Comparison of ENCODE assay signal across 8 mouse cellular contexts in the genomic region with DNA sequence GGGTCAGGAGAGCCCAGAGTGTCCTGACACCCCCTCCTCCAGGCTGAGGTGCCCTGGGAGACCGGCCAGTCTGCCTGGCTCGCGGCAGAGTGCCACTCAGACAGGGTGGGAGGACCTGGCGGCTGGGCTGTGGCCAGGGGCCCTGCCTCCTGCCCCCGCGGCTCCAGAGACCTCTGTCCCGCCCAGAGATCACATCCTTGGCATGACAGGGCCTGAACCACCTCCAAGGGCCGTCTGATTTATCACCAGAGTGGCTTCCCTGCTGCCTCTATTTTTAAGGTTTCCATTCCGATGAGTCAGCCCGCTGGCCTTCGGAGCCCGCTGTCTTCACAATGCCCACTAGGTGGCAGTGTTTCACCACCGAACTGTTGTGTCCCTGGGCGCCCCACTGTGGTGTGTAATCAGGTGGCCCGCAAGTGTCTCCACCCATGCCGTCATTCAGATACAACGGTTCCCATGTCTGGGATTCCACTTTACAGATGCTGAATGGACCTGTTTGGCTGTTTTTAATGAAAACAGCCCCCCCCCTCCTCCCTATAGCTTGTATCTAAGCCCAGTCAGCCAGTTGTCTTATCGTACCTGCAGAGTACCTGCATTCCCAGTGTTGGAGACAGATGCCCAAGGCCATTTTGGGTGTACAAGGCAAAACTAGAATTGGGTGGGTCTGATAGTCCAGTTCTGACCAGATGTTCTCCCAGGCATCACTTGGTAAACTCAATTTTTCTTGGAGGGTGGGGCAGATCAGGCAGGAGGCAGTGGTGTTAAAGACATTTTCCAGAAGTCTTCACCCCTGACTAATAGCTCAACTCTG. TPM values are rescaled to one million over a fixed set of nuclear protein-coding genes. Genes with fewer than 3 reads are reported as not detected.
DNase-seq lines count a peak whose midpoint lies in the region; ATAC-seq lines count a peak whose summit lies in the region.

No protein-coding gene starts in this region.

- peak overlapping the region; percentile 13; the same call in 1 of the 2 replicates for H3K4me2 ChIP-seq in intestine, embryonic 14.5 days (ENCODE audit: low read length)

- peaks cover 16% of the 10 kb centered on the region; the same call in 1 of the 2 replicates for H3K4me1 ChIP-seq in intestine, embryonic 14.5 days (replicated peaks; ENCODE audit: control insufficient read depth, insufficient read depth, low read length)

- DNase-seq in adrenal gland, adult 18-20 months (ENCODE audit: low spot score in 2 of 2) = peak; percentile 86 to 91
- peak; percentile 95 for DNase-seq in embryo, embryonic 10.5 days (ENCODE audit: low spot score)
- peak; percentile 93 for DNase-seq in gastrocnemius, postnatal 25 days
- peak; percentile 92 for DNase-seq in intestine, embryonic 14.5 days (ENCODE audit: low spot score)
- peak; percentile 88 to 91 for DNase-seq in left cerebral cortex, postnatal 10 days (ENCODE audit: extremely low spot score in 1 of 2, low spot score in 2 of 2)
- peak; percentile 79 to 82 for DNase-seq in right cerebral cortex, postnatal 36 days (ENCODE audit: low spot score in 2 of 2)
- DNase-seq in urinary bladder, postnatal 4 days (ENCODE audit: low spot score in 2 of 2) = peak; percentile 79 to 90

- H3K36me3 ChIP-seq in intestine, embryonic 14.5 days (ENCODE audit: control insufficient read depth, insufficient read depth, low read length) = no peaks in the 10 kb centered on the region

- intact Hi-C loops in left cerebral cortex, postnatal 10 days (cut with DNase I) = loop anchor here (2.0 to 5.0 kb wide), 2 partner anchors 103 to 228 kb away; a partner anchor contains a TSS

- H3K9ac ChIP-seq in intestine, embryonic 14.5 days (ENCODE audit: low read length) = no peak overlapping the region

- no peak overlapping the region for H3K27ac ChIP-seq in intestine, embryonic 14.5 days (ENCODE audit: low read depth)

- H3K27me3 ChIP-seq in intestine, embryonic 14.5 days (replicated peaks; ENCODE audit: control insufficient read depth, insufficient read depth, low read length) = peaks cover 41% of the 10 kb centered on the region

- H3K9me3 ChIP-seq in intestine, embryonic 14.5 days (ENCODE audit: control insufficient read depth, low read length) = no peaks in the 10 kb centered on the region

- H3K4me3 ChIP-seq in intestine, embryonic 14.5 days (ENCODE audit: low read depth, low read length) = no peak overlapping the region

- ATAC-seq in intestine, embryonic 14.5 days (replicated peaks; ENCODE audit: low FRiP score, low TSS enrichment, low read depth) = peak; percentile 73
- peak; percentile 86 for ATAC-seq in megakaryocyte-erythroid progenitor cell, adult 5-6 weeks (replicated peaks; ENCODE audit: low FRiP score, low TSS enrichment, poor library complexity, severe bottlenecking)

- WGBS in intestine, embryonic 14.5 days = 2% methylated on average over 18 of the region's 18 CpGs

RNA-seq across cellular contexts. Expression of a gene that starts 3.4 kb away (rescaled TPM):
- total RNA-seq in adrenal gland, adult 18-20 months (2021) = not detected
- total RNA-seq in gastrocnemius, postnatal 25 days (2021) = 100 to 1,000 TPM; 290 to 471 TPM
- polyA plus RNA-seq in intestine, embryonic 14.5 days (2014; fragmentation: Nextera tagmentation; extraction: Ambion mirVana) = 0.09 TPM in 1 of 2 replicates, not detected in the other
- not detected for total RNA-seq in left cerebral cortex, postnatal 10 days (2021)
- total RNA-seq in megakaryocyte-erythroid progenitor cell, adult 5-6 weeks (2014; fragmentation: Nextera tagmentation) = not detected in 2 replicates
- not detected in 2 replicates for total RNA-seq in megakaryocyte-erythroid progenitor cell, adult 5-6 weeks (2017)

RNA-seq across cellular contexts. Expression of a gene that starts 18.5 kb away (rescaled TPM):
- 1 to 10 TPM; 2.3 to 3.5 TPM for total RNA-seq in adrenal gland, adult 18-20 months (2021)
- total RNA-seq in gastrocnemius, postnatal 25 days (2021) = 1 to 10 TPM; 1.8 to 2.4 TPM
- 2.2 and 2.5 TPM in 2 replicates for polyA plus RNA-seq in intestine, embryonic 14.5 days (2014; fragmentation: Nextera tagmentation; extraction: Ambion mirVana)
- 1 to 10 TPM; 1.0 to 1.7 TPM for total RNA-seq in left cerebral cortex, postnatal 10 days (2021)
- total RNA-seq in megakaryocyte-erythroid progenitor cell, adult 5-6 weeks (2014; fragmentation: Nextera tagmentation) = not detected in 2 replicates
- not detected in 2 replicates for total RNA-seq in megakaryocyte-erythroid progenitor cell, adult 5-6 weeks (2017)

RNA-seq across cellular contexts. Expression of a gene that starts 37.0 kb away (rescaled TPM):
- total RNA-seq in adrenal gland, adult 18-20 months (2021) = 1 to 10 TPM; 1.2 to 2.6 TPM
- 1 to 10 TPM; 1.1 to 1.5 TPM for total RNA-seq in gastrocnemius, postnatal 25 days (2021)
- polyA plus RNA-seq in intestine, embryonic 14.5 days (2014; fragmentation: Nextera tagmentation; extraction: Ambion mirVana) = 0.09 and 0.11 TPM in 2 replicates
- 10 to 100 TPM; 20.1 to 23.6 TPM for total RNA-seq in left cerebral cortex, postnatal 10 days (2021)
- total RNA-seq in megakaryocyte-erythroid progenitor cell, adult 5-6 weeks (2014; fragmentation: Nextera tagmentation) = not detected in 2 replicates
- not detected in 2 replicates for total RNA-seq in megakaryocyte-erythroid progenitor cell, adult 5-6 weeks (2017)

RNA-seq across cellular contexts. Expression of a gene that starts 47.8 kb away (rescaled TPM):
- total RNA-seq in adrenal gland, adult 18-20 months (2021) = under 1 TPM; 0.16 to 0.60 TPM
- total RNA-seq in gastrocnemius, postnatal 25 days (2021) = not detected
- polyA plus RNA-seq in intestine, embryonic 14.5 days (2014; fragmentation: Nextera tagmentation; extraction: Ambion mirVana) = 0.26 and 0.35 TPM in 2 replicates
- 1 to 10 TPM; 3.9 to 4.6 TPM for total RNA-seq in left cerebral cortex, postnatal 10 days (2021)
- total RNA-seq in megakaryocyte-erythroid progenitor cell, adult 5-6 weeks (2014; fragmentation: Nextera tagmentation) = not detected in 2 replicates
- not detected in 2 replicates for total RNA-seq in megakaryocyte-erythroid progenitor cell, adult 5-6 weeks (2017)

Comparison
In these comparisons a context has a peak if more than half of its experiments do, and no peak if none do; other contexts are left out.
1. RNA of a gene that starts 3.4 kb away (total RNA-seq): 290 to 471 TPM in gastrocnemius, postnatal 25 days; not detected in adrenal gland, adult 18-20 months, not detected in left cerebral cortex, postnatal 10 days and not detected in megakaryocyte-erythroid progenitor cell, adult 5-6 weeks; every median in the first group is over 100 times any median in the second.
2. RNA of a gene that starts 37.0 kb away (total RNA-seq): 20.1 to 23.6 TPM in left cerebral cortex, postnatal 10 days; 1.2 to 2.6 TPM in adrenal gland, adult 18-20 months, 1.1 to 1.5 TPM in gastrocnemius, postnatal 25 days and not detected in megakaryocyte-erythroid progenitor cell, adult 5-6 weeks; every median in the first group is over 4 times any median in the second.
3. Peak in every context shown above with its lines, with median percentiles within 50 percentile points of each other: DNase-seq.